Mouse (Mus musculus) lung, embryonic 15.5 days (tissue): ENCODE measurements around the gene Coro6. TPM values are rescaled to one million over a fixed set of nuclear protein-coding genes. Genes with fewer than 3 reads are reported as not detected.

Experiments used
- ATAC-seq: fragments of 200-750 bp; cut with Nextera tagmentation; 2 replicates; pipeline ENCODE4 v1.8.0; 2017; ENCODE audit warnings: moderate number of reproducible peaks, borderline replicate concordance; ENCODE audit not compliant: low FRiP score, low TSS enrichment; ENCODE audit errors: extremely low read depth
- H3K27ac ChIP-seq: fragments of 300-500 bp; sonication (generic); 2 replicates; pipeline ENCODE4 v1.5.1; 2015; ENCODE audit warnings: moderate library complexity, mild to moderate bottlenecking, inconsistent platforms
- H3K27me3 ChIP-seq: fragments of 300-500 bp; sonication (generic); 2 replicates; pipeline ENCODE4 v1.6.1; 2015; ENCODE audit warnings: inconsistent platforms
- H3K36me3 ChIP-seq: fragments of 300-500 bp; sonication (generic); 2 replicates; pipeline ENCODE4 v1.6.1; 2015; ENCODE audit warnings: inconsistent platforms
- H3K4me1 ChIP-seq: fragments of 300-500 bp; sonication (generic); 2 replicates; pipeline ENCODE4 v1.6.1; 2015; ENCODE audit warnings: inconsistent platforms
- H3K4me2 ChIP-seq: fragments of 300-500 bp; sonication (generic); 2 replicates; pipeline ENCODE4 v1.6.1; 2015; ENCODE audit warnings: inconsistent platforms, mild to moderate bottlenecking, moderate library complexity
- H3K4me3 ChIP-seq: fragments of 300-500 bp; sonication (generic); 2 replicates; pipeline ENCODE4 v1.5.1; 2015; ENCODE audit warnings: mild to moderate bottlenecking, inconsistent platforms
- H3K9ac ChIP-seq: fragments of 300-500 bp; sonication (generic); 2 replicates; pipeline ENCODE4 v1.6.1; 2015; ENCODE audit warnings: inconsistent platforms
- H3K9me3 ChIP-seq: fragments of 300-500 bp; sonication (generic); 2 replicates; pipeline ENCODE4 v1.6.1; 2016; ENCODE audit warnings: inconsistent platforms
- WGBS: fragments of 180-500 bp; shearing (Covaris S2); methylation state at CpG from one replicate; pipeline ENCODE4 v1.1.7; 2015; 5-methylcytosine and 5-hydroxymethylcytosine counted together
- polyA plus RNA-seq: library from polyadenylated mRNA; unstranded; fragments of >200 nt; fragmentation: Nextera tagmentation; extraction: Ambion mirVana; gene quantifications from 2 replicates; pipeline ENCODE4 v1.2.1, GENCODE M21; 2015

Gene Coro6
- polyA plus RNA-seq, 1 experiment from 2014 or later, result 0.97 TPM

DNA sequence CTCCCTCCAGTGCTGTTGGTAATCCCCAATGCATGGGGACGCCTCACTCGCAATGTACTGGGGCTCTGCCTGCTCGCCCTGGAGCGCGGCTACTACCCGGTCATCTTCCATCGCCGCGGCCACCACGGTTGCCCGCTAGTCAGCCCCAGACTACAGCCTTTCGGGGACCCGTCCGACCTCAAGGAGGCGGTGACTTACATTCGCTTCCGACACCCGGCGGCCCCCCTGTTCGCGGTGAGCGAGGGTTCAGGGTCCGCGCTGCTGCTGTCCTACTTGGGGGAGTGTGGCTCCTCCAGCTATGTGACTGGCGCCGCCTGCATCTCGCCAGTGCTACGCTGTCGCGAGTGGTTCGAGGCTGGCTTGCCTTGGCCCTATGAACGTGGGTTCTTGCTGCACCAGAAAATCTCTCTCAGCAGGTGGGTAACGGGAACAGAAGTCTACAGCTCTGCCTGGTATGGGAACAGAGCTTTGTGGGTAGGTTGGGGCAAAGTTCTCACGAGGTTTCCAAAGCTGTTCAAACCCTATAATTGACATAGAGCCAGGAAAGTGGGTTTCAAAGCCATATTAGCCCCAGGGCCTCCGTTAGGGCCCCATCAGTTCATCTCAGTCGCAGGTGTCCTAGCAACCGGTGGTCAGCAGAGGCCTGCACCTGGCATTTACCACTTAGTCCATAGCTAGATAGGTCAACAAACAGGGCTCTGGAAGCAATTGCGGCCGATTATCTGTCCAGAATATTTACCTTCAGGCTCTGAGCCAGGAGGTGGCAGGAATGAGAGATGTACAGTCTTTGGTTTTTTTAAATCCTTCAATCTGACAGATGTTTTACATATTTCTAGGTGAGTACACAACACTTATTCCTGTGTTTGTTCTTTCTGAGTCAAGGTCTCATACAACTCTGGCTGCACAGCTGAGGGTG is 53.7 kb downstream of the Coro6 start, which contains the start of gene Trp53i13:
Gene Trp53i13 (minus strand): TSS at position 344 of the 916 bp plus-strand sequence.
- Histone ChIP-seq H3K4me1 (peaks cover 51% of the 10 kb centered on the region), H3K4me3 (peak within 1 kb of the TSS; percentile 78), H3K9me3 (no peaks in the 10 kb centered on the region), H3K36me3 (no peaks in the 10 kb centered on the region), H3K4me2 (peak within 1 kb of the TSS; percentile 93), H3K27me3 (peaks cover 23% of the 10 kb centered on the region), H3K27ac (0 out of 2 replicates have a peak within 1 kb of the TSS, but pooled peaks have one; percentile 34), H3K9ac (peak within 1 kb of the TSS; percentile 46)
- ATAC-seq, result no peak; the same call in 1 of the 2 replicates
- WGBS, result 7% methylated on average over 39 of the region's 39 CpGs

DNA sequence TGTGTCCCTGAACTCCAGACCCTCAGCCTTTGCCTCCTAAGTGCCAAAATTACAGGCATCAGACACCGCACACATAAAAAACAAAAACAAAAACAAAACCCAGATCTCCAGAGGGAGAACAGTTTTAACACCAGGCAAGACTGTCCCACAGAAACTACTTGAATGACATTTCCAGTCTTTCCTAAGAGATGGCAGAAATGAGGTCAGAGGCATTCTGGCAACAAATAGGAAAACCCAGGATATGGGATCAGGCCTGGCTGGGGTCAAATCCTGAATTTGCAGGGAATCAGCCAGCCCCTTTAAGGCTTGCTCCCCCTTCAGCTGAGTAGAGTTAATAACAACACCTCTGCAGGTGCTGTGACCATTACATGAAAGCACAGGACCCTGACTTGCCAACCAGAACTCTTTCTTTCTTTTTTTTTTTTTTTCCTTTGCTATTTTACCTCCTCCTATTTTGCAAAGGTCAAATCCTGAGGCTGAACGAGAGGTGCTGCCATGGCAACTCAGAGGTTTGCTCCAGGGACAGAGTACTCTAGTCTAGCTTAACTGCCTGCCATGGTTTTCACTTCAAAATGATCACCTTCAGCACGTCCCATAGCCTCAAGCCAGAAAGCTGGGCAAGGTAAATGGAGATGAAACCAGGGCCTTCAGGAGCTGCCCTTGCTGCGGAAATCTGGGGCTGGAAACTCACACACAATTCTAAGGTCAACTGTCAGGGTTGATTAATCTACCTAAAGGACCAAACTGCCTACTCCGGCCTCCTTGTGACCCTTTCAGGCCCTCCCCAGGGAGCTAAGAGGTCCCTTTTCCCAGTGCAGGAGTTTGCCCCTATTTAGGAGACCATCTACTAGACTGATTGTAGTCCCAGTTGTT is 54.6 kb downstream of the Coro6 start:
- H3K36me3 ChIP-seq, result no peaks in the 10 kb centered on the region
- peaks cover 45% of the 10 kb centered on the region for H3K4me1 ChIP-seq
- WGBS, result 63% methylated on average over 5 of the region's 5 CpGs
- ATAC-seq, result no peak
- 0 out of 2 replicates have a peak overlapping the region, but pooled peaks have one; percentile 93 for H3K4me2 ChIP-seq
- no peak overlapping the region for H3K4me3 ChIP-seq
- H3K9me3 ChIP-seq, result no peaks in the 10 kb centered on the region
- no peak overlapping the region for H3K27ac ChIP-seq
- no peak overlapping the region for H3K9ac ChIP-seq
- peaks cover 23% of the 10 kb centered on the region for H3K27me3 ChIP-seq

DNA sequence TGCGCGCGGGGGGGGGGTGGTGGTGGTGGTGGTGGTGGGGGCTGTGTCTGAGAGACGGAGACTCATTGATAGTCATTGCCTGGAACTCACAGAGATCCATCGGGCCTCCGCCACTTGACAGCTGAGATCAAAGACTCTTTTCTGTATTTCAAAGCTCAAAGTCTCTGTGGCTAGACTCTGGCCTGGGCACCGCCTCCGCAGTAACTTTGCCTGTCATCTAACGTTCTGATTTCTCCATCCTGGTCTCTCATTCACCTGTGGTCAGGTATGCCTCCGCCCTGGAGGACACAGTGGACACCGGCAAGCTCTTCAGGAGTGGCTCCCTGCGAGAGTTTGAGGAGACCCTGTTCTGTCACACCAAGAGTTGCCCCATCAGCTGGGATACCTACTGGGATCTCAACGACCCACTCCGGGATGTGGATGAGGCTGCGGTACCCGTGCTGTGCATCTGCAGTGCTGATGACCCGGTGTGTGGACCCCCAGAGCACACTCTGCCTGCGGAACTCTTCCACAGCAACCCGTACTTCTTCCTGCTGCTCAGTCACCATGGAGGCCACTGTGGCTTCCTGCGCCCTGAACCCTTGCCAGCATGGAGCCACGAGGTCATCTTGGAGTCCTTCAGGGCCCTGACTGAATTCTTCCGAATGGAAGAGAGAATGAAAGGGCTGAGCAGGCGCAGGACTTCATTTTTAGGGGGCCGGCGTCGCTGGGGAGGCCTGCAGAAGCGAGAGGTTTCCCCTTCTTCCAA is 56.0 kb downstream of the Coro6 start:
- no peak overlapping the region for H3K4me3 ChIP-seq
- H3K9me3 ChIP-seq, result no peaks in the 10 kb centered on the region
- no peak overlapping the region for H3K9ac ChIP-seq
- H3K4me2 ChIP-seq, result no peak overlapping the region
- no peak for ATAC-seq
- peaks cover 38% of the 10 kb centered on the region for H3K4me1 ChIP-seq
- no peak overlapping the region for H3K27ac ChIP-seq
- H3K27me3 ChIP-seq, result peaks cover 23% of the 10 kb centered on the region
- 72% methylated on average over 25 of the region's 27 CpGs for WGBS
- no peaks in the 10 kb centered on the region for H3K36me3 ChIP-seq

DNA sequence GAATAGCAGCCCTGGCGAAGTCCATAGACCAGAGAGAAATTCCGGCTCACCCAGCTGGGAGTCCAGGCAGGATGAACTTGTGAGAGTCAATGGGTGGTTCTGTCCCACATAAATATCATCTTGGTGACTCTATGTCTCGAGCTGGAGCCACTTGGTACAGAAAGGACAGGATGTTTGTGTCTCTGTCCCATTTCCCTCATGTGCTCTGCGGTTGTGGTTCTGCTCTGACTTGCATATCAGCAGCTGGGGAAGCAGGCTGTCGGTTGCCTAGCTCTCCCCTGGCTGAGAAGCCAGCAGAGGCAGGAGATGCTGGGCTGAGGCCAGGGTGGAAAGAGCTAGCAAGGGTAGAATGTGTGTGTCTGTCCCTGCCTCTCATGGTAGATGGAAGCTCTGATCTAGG is 56.8 kb downstream of the Coro6 start, which contains the start of gene Gm10392:
Gene Gm10392 (minus strand): TSS at position 156 of the 400 bp plus-strand sequence.
- H3K27me3 ChIP-seq, result peaks cover 23% of the 10 kb centered on the region
- 48% methylated on average over 5 of the region's 5 CpGs for WGBS
- peaks cover 32% of the 10 kb centered on the region for H3K4me1 ChIP-seq
- ATAC-seq, result no peak
- no peak within 1 kb of the TSS for H3K9ac ChIP-seq
- H3K4me2 ChIP-seq, result no peak within 1 kb of the TSS
- no peak within 1 kb of the TSS for H3K4me3 ChIP-seq
- H3K36me3 ChIP-seq, result no peaks in the 10 kb centered on the region
- no peaks in the 10 kb centered on the region for H3K9me3 ChIP-seq
- no peak within 1 kb of the TSS for H3K27ac ChIP-seq

Other genes with a start within 250 kb of the Coro6 start
- 11.3 and 14.3 TPM in 2 replicates for gene Ssh2, start 246.1 kb upstream of the Coro6 start, polyA plus RNA-seq
- gene Ankrd13b, start 27.3 kb downstream of the Coro6 start, polyA plus RNA-seq, result 6.5 and 7.1 TPM in 2 replicates
- 9.5 and 9.8 TPM in 2 replicates for gene Git1, start 31.2 kb downstream of the Coro6 start, polyA plus RNA-seq
- gene Abhd15, start 52.7 kb downstream of the Coro6 start, polyA plus RNA-seq, result 3.8 and 4.0 TPM in 2 replicates
- 42.7 and 43.1 TPM in 2 replicates for gene Trp53i13, start 53.6 kb downstream of the Coro6 start, polyA plus RNA-seq
- gene Gm10392, start 56.8 kb downstream of the Coro6 start, polyA plus RNA-seq, result 0.10 and 0.11 TPM in 2 replicates
- gene Taok1, start 145.4 kb downstream of the Coro6 start, polyA plus RNA-seq, result 14.0 and 14.9 TPM in 2 replicates
- gene Nufip2, start 223.7 kb downstream of the Coro6 start, polyA plus RNA-seq, result 4.9 and 5.0 TPM in 2 replicates